Mouse (Mus musculus) heart, embryonic 12.5 days (tissue): ENCODE data around the gene Ifitm5. TPM values are rescaled to one million over a fixed set of nuclear protein-coding genes. Genes with fewer than 3 reads are reported as not detected.

Experiments used
- ATAC-seq: fragments of 200-750 bp; cut with Nextera tagmentation; 2 replicates; pipeline ENCODE4 v1.8.0; 2017; ENCODE audit warnings: moderate TSS enrichment, moderate library complexity; ENCODE audit not compliant: insufficient number of reproducible peaks, low FRiP score
- H3K27ac ChIP-seq: fragments of 300-500 bp; sonication (generic); 2 replicates; pipeline ENCODE4 v1.5.1; 2016; ENCODE audit warnings: mild to moderate bottlenecking, moderate library complexity; ENCODE audit not compliant: poor library complexity, severe bottlenecking
- H3K27me3 ChIP-seq: fragments of 300-500 bp; sonication (generic); replicated peaks from 2 replicates; pipeline ENCODE4 v1.6.1; 2016; ENCODE audit warnings: mild to moderate bottlenecking, moderate library complexity
- H3K36me3 ChIP-seq: fragments of 300-500 bp; sonication (generic); 2 replicates; pipeline ENCODE4 v1.6.1; 2016; ENCODE audit warnings: mild to moderate bottlenecking, moderate library complexity
- H3K4me1 ChIP-seq: fragments of 300-500 bp; sonication (generic); replicated peaks from 2 replicates; pipeline ENCODE4 v1.6.1; 2016; ENCODE audit warnings: mild to moderate bottlenecking
- H3K4me2 ChIP-seq: fragments of 300-500 bp; sonication (generic); 2 replicates; pipeline ENCODE4 v1.6.1; 2016; ENCODE audit warnings: mild to moderate bottlenecking, moderate library complexity
- H3K4me3 ChIP-seq: fragments of 300-500 bp; sonication (generic); 2 replicates; pipeline ENCODE4 v1.5.1; 2016; ENCODE audit warnings: mild to moderate bottlenecking
- H3K9ac ChIP-seq: fragments of 300-500 bp; sonication (generic); 2 replicates; pipeline ENCODE4 v1.6.1; 2016; ENCODE audit warnings: mild to moderate bottlenecking, moderate library complexity
- H3K9me3 ChIP-seq: fragments of 300-500 bp; sonication (generic); replicated peaks from 2 replicates; pipeline ENCODE4 v1.6.1; 2016; ENCODE audit warnings: mild to moderate bottlenecking, moderate library complexity
- WGBS: fragments of 180-500 bp; shearing (Covaris S2); methylation state at CpG from one replicate; pipeline ENCODE4 v1.1.7; 2016; 5-methylcytosine and 5-hydroxymethylcytosine counted together
- polyA plus RNA-seq: library from polyadenylated mRNA; unstranded; fragments of >200 nt; fragmentation: Nextera tagmentation; extraction: Ambion mirVana; gene quantifications from 2 replicates; pipeline ENCODE4 v1.2.1, GENCODE M21; 2016

Gene Ifitm5
- 1.8 and 2.0 TPM in 2 replicates for polyA plus RNA-seq

- Histone ChIP-seq H3K36me3 (peaks cover 34% of the 10 kb centered on the region), H3K27me3 (no peaks in the 10 kb centered on the region), H3K27ac (peak within 1 kb of the TSS; percentile 30; the same call in 1 of the 2 replicates), H3K4me3 (no peak within 1 kb of the TSS), H3K9me3 (no peaks in the 10 kb centered on the region), H3K4me2 (peak within 1 kb of the TSS; percentile 18; the same call in 1 of the 2 replicates), H3K9ac (peak within 1 kb of the TSS; percentile 25; the same call in 1 of the 2 replicates), H3K4me1 (peaks cover 63% of the 10 kb centered on the region)
- no peak for ATAC-seq
- WGBS: 83% methylated on average over 16 of the region's 16 CpGs
Observed at GRCm38 (mm10) chr7:140949824-140950530, at the start of gene Ifitm5. Ifitm5 (minus strand) TSS chr7:140950291.

- Histone ChIP-seq H3K4me2 (no peak overlapping the region), H3K9me3 (no peaks in the 10 kb centered on the region), H3K27ac (no peak overlapping the region), H3K4me1 (no peaks in the 10 kb centered on the region), H3K4me3 (no peak overlapping the region), H3K9ac (no peak overlapping the region), H3K27me3 (peaks cover 10% of the 10 kb centered on the region; the same call in 1 of the 2 replicates), H3K36me3 (no peaks in the 10 kb centered on the region)
- WGBS: 80% methylated on average over 11 of the region's 11 CpGs
- no peak for ATAC-seq
Observed at GRCm38 (mm10) chr7:140998853-140999700, 49.0 kb upstream of the Ifitm5 start.

GRCm38 (mm10) chr7:140997817-140998216, 47.7 kb upstream of the Ifitm5 start:
- Histone ChIP-seq H3K36me3 (no peaks in the 10 kb centered on the region), H3K9ac (no peak overlapping the region), H3K9me3 (no peaks in the 10 kb centered on the region), H3K4me1 (no peaks in the 10 kb centered on the region), H3K4me3 (no peak overlapping the region), H3K27me3 (peaks cover 10% of the 10 kb centered on the region; the same call in 1 of the 2 replicates), H3K27ac (no peak overlapping the region), H3K4me2 (no peak overlapping the region)
- WGBS: 40% methylated on average over 1 of the region's 1 CpGs
- ATAC-seq: no peak

- Histone ChIP-seq H3K4me1 (no peaks in the 10 kb centered on the region), H3K27me3 (no peaks in the 10 kb centered on the region), H3K9me3 (no peaks in the 10 kb centered on the region), H3K9ac (no peak overlapping the region), H3K4me3 (no peak overlapping the region), H3K36me3 (no peaks in the 10 kb centered on the region), H3K4me2 (no peak overlapping the region), H3K27ac (no peak overlapping the region)
- WGBS: 76% methylated on average over 14 of the region's 14 CpGs
- no peak for ATAC-seq
Observed at GRCm38 (mm10) chr7:140991117-140991689, 41.1 kb upstream of the Ifitm5 start.

- WGBS: 58% methylated on average over 5 of the region's 5 CpGs
- Histone ChIP-seq H3K9ac (no peak overlapping the region), H3K27ac (no peak overlapping the region)
Observed at GRCm38 (mm10) chr7:140990622-140991021, 40.5 kb upstream of the Ifitm5 start.

GRCm38 (mm10) chr7:140990185-140990584, 40.1 kb upstream of the Ifitm5 start:
- H3K36me3 ChIP-seq: no peaks in the 10 kb centered on the region
- no peak overlapping the region for H3K27ac ChIP-seq
- H3K4me1 ChIP-seq: no peaks in the 10 kb centered on the region
- H3K9ac ChIP-seq: no peak overlapping the region
- no peak overlapping the region for H3K4me3 ChIP-seq
- 53% methylated on average over 6 of the region's 6 CpGs for WGBS
- no peak overlapping the region for H3K4me2 ChIP-seq
- no peak for ATAC-seq
- no peaks in the 10 kb centered on the region for H3K27me3 ChIP-seq
- peaks cover 4% of the 10 kb centered on the region; the same call in 1 of the 2 replicates for H3K9me3 ChIP-seq

More at GRCm38 (mm10) chr7:140990622-140991021, 40.5 kb upstream of the Ifitm5 start:
- Histone ChIP-seq H3K4me3 (no peak overlapping the region), H3K27me3 (no peaks in the 10 kb centered on the region), H3K36me3 (no peaks in the 10 kb centered on the region), H3K9me3 (peaks cover 3% of the 10 kb centered on the region; the same call in 1 of the 2 replicates), H3K4me2 (no peak overlapping the region), H3K4me1 (no peaks in the 10 kb centered on the region)
- ATAC-seq: no peak

- ATAC-seq: no peak
- 71% methylated on average over 4 of the region's 4 CpGs for WGBS
- Histone ChIP-seq H3K9me3 (peaks cover 4% of the 10 kb centered on the region; the same call in 1 of the 2 replicates), H3K27ac (no peak overlapping the region), H3K4me3 (no peak overlapping the region), H3K36me3 (no peaks in the 10 kb centered on the region), H3K9ac (no peak overlapping the region), H3K4me2 (no peak overlapping the region), H3K4me1 (no peaks in the 10 kb centered on the region), H3K27me3 (no peaks in the 10 kb centered on the region)
Observed at GRCm38 (mm10) chr7:140989022-140989421, 38.9 kb upstream of the Ifitm5 start.

- Histone ChIP-seq H3K9me3 (peaks cover 4% of the 10 kb centered on the region; the same call in 1 of the 2 replicates), H3K4me2 (no peak overlapping the region), H3K9ac (no peak overlapping the region), H3K4me1 (no peaks in the 10 kb centered on the region), H3K27me3 (no peaks in the 10 kb centered on the region), H3K36me3 (no peaks in the 10 kb centered on the region), H3K4me3 (no peak overlapping the region), H3K27ac (no peak overlapping the region)
- 76% methylated on average over 17 of the region's 17 CpGs for WGBS
- ATAC-seq: no peak
Observed at GRCm38 (mm10) chr7:140987182-140988138, 37.4 kb upstream of the Ifitm5 start.

- Histone ChIP-seq H3K27me3 (no peaks in the 10 kb centered on the region), H3K36me3 (no peaks in the 10 kb centered on the region), H3K9ac (no peak overlapping the region), H3K9me3 (peaks cover 4% of the 10 kb centered on the region; the same call in 1 of the 2 replicates), H3K4me1 (no peaks in the 10 kb centered on the region), H3K27ac (no peak overlapping the region), H3K4me3 (no peak overlapping the region), H3K4me2 (no peak overlapping the region)
- no peak for ATAC-seq
- WGBS: 66% methylated on average over 7 of the region's 7 CpGs
Observed at GRCm38 (mm10) chr7:140982971-140983370, 32.9 kb upstream of the Ifitm5 start.

- 0 out of 2 replicates have a peak, but pooled peaks cover under 1% of the 10 kb centered on the region for H3K27me3 ChIP-seq
- no peak overlapping the region for H3K4me2 ChIP-seq
- 79% methylated on average over 8 of the region's 8 CpGs for WGBS
- peaks cover 4% of the 10 kb centered on the region; the same call in 1 of the 2 replicates for H3K9me3 ChIP-seq
- H3K9ac ChIP-seq: no peak overlapping the region
- no peaks in the 10 kb centered on the region for H3K36me3 ChIP-seq
- no peak overlapping the region for H3K4me3 ChIP-seq
- no peak overlapping the region for H3K27ac ChIP-seq
- ATAC-seq: no peak
- no peaks in the 10 kb centered on the region for H3K4me1 ChIP-seq
Observed at GRCm38 (mm10) chr7:140981704-140982103, 31.6 kb upstream of the Ifitm5 start.
